Mouse (Mus musculus) megakaryocyte, embryonic 14.5 days (primary cell): Measurements from ENCODE around the gene Mmel1.

ENCODE experiments used
- FLI1 ChIP-seq: IDR thresholded peaks from 2 replicates; pipeline ENCODE4 v1.6.1; 2012; ENCODE audit warnings: low read length, inconsistent platforms, mixed read lengths
- GATA1 ChIP-seq: IDR thresholded peaks from 3 replicates; pipeline ENCODE4 v1.6.1; 2012; ENCODE audit warnings: mixed read lengths, low read length, inconsistent platforms, borderline replicate concordance

DNA sequence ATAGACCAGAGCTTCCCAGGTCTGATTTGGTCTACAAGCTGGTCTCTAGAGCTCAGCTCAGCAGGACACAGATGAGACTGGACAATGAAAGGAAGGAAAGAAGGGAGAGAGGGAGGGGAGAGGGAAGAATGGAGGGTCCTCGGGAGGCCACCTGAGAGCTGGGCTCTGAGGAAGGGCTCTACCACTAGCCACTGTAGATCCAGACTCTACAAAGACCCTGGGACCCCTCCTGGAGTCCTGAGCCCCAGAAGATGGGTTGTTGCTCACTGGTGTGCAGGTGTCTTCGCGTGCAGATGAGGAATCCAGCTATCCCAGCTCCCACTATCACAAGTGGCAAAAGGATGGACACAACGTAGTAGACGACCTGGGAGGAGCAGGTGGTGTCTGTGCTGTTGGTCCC is 53.5 kb downstream of the Mmel1 start:
- TF ChIP-seq GATA1 (no peak), FLI1 (no peak)
